Mouse (Mus musculus) leukemia stem cell, adult 10-12 weeks (primary cell): ENCODE measurements around the gene Olfr788. TPM values are rescaled to one million over a fixed set of nuclear protein-coding genes. Genes with fewer than 3 reads are reported as not detected.

Experiments used
- polyA plus RNA-seq: library from polyadenylated mRNA; stranded (reverse); fragments of >175 nt; gene quantifications from 2 replicates; pipeline ENCODE4 v1.2.3, GENCODE M21; 2012; ENCODE audit warnings: low replicate concordance

Olfr788 gene
- polyA plus RNA-seq: not detected in 2 replicates

GRCm38 (mm10) chr10:129470698-129471097 is at the start of gene Olfr788:
TSS of gene Olfr788 (plus strand) at chr10:129470998.

GRCm38 (mm10) chr10:129427006-129427405 is 43.8 kb upstream of the Olfr788 start, which contains the start of gene Olfr786:
TSS of gene Olfr786 (plus strand) at chr10:129427306.

GRCm38 (mm10) chr10:129461562-129461961 is 9.2 kb upstream of the Olfr788 start, which contains the start of gene Olfr787:
TSS of gene Olfr787 (plus strand) at chr10:129461862.

GRCm38 (mm10) chr10:129484452-129484851 is 13.7 kb downstream of the Olfr788 start, which contains the start of gene Olfr789:
TSS of gene Olfr789 (plus strand) at chr10:129484752.

GRCm38 (mm10) chr10:129498192-129498591 is 27.4 kb downstream of the Olfr788 start, which contains the start of gene Olfr790:
TSS of gene Olfr790 (plus strand) at chr10:129498492.

GRCm38 (mm10) chr10:129521492-129521891 is 50.7 kb downstream of the Olfr788 start, which contains the start of gene Olfr791:
TSS of gene Olfr791 (plus strand) at chr10:129521792.

Other genes starting within 250 kb of the Olfr788 start
- gene Olfr774, start 234.8 kb upstream of the Olfr788 start, polyA plus RNA-seq: not detected in 2 replicates
- gene Olfr775, start 222.6 kb upstream of the Olfr788 start, polyA plus RNA-seq: not detected in 2 replicates
- gene Olfr776, start 211.9 kb upstream of the Olfr788 start, polyA plus RNA-seq: not detected in 2 replicates
- gene Olfr777, start 199.5 kb upstream of the Olfr788 start, polyA plus RNA-seq: not detected in 2 replicates
- not detected in 2 replicates for gene Olfr780, start 152.9 kb upstream of the Olfr788 start, polyA plus RNA-seq
- gene Olfr781, start 142.1 kb upstream of the Olfr788 start, polyA plus RNA-seq: not detected in 2 replicates
- gene Olfr782, start 122.1 kb upstream of the Olfr788 start, polyA plus RNA-seq: not detected in 2 replicates
- gene Olfr784, start 86.9 kb upstream of the Olfr788 start, polyA plus RNA-seq: not detected in 2 replicates
- not detected in 2 replicates for gene Olfr785, start 65.6 kb upstream of the Olfr788 start, polyA plus RNA-seq
- gene Olfr786, start 43.7 kb upstream of the Olfr788 start, polyA plus RNA-seq: not detected in 2 replicates
- gene Olfr787, start 9.1 kb upstream of the Olfr788 start, polyA plus RNA-seq: not detected in 2 replicates
- not detected in 2 replicates for gene Olfr789, start 13.8 kb downstream of the Olfr788 start, polyA plus RNA-seq
- not detected in 2 replicates for gene Olfr790, start 27.5 kb downstream of the Olfr788 start, polyA plus RNA-seq
- not detected in 2 replicates for gene Olfr791, start 50.8 kb downstream of the Olfr788 start, polyA plus RNA-seq
- gene Olfr792, start 68.2 kb downstream of the Olfr788 start, polyA plus RNA-seq: not detected in 2 replicates
- not detected in 2 replicates for gene Olfr794, start 96.7 kb downstream of the Olfr788 start, polyA plus RNA-seq
- gene Olfr796, start 141.6 kb downstream of the Olfr788 start, polyA plus RNA-seq: not detected in 2 replicates
- not detected in 2 replicates for gene Olfr798, start 156.9 kb downstream of the Olfr788 start, polyA plus RNA-seq
- gene Olfr799, start 166.5 kb downstream of the Olfr788 start, polyA plus RNA-seq: not detected in 2 replicates
- gene Olfr800, start 186.7 kb downstream of the Olfr788 start, polyA plus RNA-seq: not detected in 2 replicates
- gene Olfr801, start 202.9 kb downstream of the Olfr788 start, polyA plus RNA-seq: 0.06 TPM in 1 of 2 replicates, not detected in the other
- gene Olfr802, start 217.2 kb downstream of the Olfr788 start, polyA plus RNA-seq: 0.05 TPM in 1 of 2 replicates, not detected in the other
- not detected in 2 replicates for gene Olfr803, start 223.3 kb downstream of the Olfr788 start, polyA plus RNA-seq
- not detected in 2 replicates for gene Olfr804, start 232.2 kb downstream of the Olfr788 start, polyA plus RNA-seq